Mouse (Mus musculus): ENCODE results near the gene Lsm7.

Gene Lsm7

DNA sequence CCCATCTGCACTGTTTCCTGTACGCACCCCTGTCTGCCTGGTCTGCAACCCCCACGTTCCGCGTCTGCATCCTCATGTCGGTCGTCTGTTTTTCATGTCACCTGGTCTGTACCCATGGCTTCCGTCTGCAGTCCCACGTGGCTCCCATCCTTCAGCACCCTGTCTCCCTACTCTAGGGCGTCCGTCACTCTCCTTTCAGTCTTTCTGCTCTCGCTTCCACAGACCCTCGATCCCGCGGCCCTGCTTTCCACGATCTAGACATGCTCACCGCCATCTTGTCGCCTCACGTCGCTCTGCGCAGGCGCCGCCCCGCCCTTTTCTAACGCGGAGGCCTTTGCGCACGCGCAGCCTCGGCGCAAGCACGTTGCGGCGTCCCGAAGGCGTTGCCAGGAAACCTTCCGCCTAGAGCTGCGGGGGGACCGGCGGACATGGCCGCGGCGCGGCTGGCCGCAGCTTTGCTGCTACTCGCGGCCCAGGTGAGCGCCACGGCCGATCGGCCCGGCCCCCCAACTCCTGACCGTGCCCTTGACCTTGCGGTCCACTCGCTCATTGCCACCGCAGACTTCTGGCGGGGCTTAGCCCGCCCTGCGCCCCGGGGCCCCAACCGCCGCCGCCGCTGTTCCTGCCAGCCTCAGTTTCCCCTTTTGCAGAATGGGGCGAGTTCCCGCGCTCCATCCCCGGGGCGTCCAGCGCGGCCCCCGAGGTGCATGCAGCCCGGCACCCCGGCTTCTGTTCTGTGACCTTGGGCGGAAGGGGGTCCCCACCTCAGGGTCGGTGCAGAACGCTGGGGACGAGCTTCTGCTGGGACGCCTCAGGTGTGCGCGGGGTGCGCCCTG, at the start of gene Lsm7, which contains the start of gene Sppl2b:
Gene Lsm7 (minus strand): TSS at position 297 of the 836 bp plus-strand sequence.
Gene Sppl2b (plus strand): TSS at position 363 of the 836 bp plus-strand sequence.
- DNase-seq = peak; percentile 96

DNA sequence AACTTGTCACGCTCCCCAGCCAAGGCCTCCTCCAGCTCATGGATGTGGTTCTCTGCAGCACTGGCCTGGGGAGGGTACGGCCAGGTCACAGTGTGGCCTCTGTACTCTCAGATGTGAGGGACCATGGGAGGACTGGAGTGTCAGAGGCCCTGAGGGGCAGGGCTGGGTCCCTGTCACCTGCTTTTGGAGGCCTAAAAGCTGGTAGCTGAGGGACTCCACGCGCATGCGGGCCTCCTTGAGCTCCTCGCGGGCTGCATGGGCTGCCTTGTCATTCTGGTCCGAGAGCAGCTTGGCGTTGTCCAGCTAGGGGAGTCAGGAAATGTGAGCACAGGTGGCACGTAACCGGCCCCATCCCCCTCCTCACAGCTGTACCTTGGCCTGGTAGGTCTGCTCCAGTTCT, 49.7 kb upstream of the Lsm7 start:
- DNase-seq = no peak

DNA sequence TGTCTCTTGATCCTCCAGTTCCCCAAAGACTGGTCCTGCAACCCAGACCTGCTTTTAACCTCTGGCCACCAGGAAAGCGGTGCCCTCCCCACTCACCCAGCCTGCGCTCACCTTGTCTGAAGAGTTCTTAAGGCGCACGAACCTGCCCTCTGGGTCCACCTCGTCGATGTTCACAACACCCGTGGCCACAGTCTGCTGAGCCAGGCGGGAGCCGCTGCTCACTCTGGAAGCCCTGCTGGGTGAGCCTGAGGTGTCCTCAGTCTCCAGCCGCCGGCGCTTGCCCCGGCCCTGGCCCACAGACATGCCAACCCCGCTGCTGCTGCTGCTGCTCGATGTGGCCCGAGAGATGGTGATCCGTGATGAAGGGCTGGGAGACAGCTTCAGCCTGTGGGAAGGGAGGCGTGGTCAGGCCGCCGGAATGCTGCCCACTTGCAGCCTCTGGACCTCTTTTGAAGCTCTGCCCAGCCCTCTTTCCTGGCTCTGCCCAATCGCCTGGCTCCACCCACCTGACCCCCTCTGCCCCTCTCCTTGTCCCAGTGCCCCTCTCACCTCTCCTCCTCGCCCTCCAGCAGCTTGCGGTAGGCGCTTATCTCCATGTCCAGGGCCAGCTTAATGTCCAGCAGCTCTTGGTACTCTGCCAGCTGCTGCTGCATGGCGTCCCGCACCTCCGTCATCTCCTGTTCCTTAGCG, 49.1 kb upstream of the Lsm7 start:
- peak in 1 of 2 experiments; percentile 50 for DNase-seq

DNA sequence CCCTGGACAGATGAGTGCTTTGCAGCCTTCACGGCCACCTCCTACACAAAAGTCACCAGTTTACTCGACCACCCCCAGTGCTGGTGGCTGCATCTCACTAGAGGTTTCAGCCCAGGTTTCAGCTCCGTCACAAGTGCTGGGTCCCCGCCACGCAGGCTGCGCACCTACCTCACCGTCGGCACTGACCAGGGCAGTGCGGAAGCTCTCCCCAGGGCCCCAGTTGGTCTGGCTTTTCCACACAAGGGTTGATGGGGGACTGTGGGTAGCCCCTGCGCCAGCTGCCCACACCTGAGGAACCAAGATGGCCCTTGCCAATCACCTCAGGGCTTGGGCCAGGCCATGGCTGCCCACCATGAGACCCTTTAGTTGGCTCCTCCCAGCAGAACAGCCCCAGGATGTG, 48.3 kb upstream of the Lsm7 start:
- no peak for DNase-seq

DNA sequence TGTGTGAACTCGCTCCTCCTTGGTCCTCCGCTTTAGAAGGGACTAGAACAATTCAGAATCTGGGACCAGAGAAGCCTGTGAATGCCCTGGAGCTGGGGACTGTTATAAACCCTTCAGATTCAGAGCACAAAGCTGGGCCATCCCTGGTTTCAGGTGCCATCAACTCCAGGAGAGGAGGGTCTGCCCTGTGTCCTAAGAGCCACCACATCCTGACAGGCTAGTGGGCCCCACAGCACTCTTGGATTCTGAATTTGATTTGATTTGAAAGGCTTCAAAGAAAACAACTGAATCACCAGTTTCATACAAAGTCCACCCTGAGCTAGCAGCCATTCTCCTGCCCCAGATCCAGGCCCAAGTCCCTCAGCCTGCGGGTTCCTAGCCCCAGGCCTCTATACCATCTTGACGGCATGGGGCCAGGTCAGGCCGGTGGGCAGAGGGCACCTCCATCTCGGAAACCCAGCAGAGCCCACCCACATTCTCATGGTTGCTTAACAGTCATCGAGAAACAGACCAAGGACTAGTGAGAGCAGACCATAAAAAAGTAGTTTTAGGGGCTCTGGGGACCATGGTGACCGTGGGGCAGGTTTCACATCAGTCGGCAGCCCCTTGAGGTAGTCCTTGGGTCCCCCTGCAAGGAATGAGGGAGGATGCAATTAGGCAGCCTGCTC, 47.4 kb upstream of the Lsm7 start:
- no peak for DNase-seq

DNA sequence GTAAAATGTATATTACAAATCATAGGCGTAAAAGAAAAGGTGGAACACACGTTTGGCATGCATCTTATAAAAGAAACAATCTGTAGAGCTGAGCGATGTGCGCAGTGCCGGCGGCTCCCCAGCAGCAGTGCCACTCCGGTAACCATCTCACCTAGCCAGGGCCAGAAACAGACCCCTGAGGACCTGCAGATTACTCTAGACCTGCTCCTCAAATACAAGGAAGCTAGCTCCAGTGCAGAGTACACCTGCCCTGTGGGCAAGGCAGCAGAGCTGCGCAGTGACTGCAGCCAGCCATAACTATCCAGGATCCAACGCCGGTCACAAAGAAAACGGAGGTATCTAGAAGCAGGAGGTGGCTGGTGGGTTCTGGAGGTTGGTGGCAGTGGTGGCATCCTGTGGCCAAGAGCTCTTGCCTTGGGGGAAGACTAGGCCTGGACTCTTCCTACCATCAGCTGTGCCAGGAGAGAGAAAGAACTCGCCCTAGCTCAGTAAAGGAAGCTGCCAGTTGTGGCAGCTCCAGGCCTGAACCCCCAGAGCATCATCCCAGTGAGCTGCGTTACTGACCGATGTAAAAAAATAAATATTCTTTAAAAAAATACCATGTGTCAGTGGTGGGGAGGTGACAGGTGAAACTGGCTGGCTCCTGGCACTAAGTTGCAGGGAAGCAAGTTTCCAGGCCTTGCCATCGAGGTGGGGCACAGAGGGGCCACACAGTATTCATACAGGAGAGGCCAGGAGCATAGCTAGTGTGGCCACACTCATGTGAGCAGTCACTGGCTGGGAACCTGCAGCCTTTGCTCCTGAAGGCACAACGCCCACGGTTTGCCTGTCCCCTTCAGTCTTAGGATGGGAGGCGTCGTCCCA, 46.6 kb upstream of the Lsm7 start:
- peak in 1 of 2 experiments; percentile 47 for DNase-seq

DNA sequence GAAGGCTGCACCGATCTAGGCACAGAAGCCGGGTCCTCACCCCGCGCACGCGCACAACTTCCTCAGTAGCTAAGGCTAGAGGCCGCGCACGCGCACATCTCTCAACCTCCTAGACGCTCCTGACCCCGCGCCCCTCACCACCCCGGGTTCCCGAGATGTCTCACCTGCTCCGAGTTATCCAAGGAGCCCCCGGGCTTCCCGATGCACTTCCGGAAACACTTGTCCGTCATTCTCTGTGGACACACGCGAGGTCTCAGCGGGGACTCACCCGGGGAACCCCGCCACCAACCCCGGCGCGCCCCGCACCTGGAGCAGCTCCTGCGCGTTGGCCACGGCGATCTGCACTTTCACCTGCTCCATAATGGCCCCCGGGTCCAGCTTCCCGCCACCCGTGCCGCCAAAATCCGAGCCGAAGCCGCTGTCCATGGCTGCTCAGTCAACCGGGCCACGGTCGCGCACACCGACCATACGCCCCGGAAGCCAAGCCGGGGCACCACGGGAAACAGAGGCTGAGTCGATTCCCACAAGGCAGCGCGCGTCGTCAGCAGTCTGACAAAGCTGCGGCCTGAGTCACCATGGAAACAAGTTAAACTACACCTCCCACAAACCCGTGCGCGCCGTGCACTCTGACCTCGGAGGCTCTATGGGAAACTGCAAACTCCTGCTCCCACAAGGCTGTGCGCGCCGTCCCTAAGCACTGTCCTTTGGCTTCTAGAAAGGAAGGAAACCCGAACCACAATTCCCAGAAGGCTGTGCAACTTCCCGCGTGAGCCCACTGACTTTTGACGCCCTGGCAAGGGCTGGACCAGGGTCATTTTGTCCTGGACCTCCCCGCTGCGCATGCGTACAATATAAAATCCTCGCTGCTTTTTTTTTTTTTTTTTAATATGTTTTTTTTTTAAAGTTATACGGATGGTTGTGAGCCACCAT, 45.6 kb upstream of the Lsm7 start, which contains the start of gene Timm13:
Gene Timm13 (minus strand): TSS at position 652 of the 930 bp plus-strand sequence.
- peak; percentile 98 to 100 for DNase-seq

DNA sequence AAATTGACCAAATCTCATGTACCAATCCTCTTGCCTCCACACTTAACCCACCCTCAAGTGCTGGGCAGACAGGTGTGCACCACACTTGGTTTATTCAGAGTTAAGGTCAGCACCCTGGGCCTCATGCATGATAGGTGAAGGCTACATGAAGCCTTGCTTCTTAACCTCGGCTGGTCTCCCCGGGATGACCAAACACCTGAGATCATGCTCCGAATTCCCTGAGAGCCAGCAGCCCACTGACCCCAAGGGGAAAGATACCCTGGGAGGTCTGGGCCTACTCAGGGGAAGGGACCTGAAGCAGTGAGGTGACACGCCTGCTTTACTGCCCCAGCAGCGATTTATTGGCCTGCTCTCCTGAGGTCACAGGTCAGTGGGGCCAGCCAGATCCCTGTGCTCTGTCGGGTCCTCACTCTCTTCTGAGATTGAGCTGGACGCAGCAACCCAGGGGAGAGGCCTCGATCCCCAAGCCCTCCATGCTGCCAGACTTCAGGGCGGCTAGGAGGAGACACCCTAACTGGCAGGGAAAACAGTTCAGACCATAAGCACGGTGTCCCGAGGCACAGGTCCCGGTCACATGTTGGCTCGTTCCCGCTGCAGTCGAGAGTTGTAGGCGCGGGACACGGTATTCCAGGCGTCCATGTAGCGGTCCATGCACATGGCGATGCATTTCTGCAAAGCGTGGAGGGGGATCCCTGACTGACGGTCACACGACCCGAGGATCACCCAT, 44.7 kb upstream of the Lsm7 start:
- DNase-seq = no peak

DNA sequence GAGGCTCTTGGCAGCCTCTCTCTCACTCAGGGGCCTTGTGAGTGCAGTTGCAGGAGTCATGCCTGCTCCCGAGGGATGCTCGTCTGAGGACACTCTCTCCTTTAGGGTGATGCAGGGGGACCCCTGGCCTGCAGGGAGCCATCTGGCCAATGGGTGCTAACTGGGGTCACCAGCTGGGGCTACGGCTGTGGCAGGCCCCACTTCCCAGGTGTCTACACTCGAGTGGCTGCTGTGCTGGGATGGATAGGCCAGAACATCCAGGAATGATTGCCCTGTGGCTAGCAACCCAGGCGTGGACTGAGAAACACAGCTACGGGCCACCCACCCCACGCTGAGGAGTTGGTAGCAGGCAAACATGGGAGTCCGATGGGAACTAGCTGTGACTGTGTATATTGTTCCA, 44.1 kb upstream of the Lsm7 start:
- DNase-seq = no peak

DNA sequence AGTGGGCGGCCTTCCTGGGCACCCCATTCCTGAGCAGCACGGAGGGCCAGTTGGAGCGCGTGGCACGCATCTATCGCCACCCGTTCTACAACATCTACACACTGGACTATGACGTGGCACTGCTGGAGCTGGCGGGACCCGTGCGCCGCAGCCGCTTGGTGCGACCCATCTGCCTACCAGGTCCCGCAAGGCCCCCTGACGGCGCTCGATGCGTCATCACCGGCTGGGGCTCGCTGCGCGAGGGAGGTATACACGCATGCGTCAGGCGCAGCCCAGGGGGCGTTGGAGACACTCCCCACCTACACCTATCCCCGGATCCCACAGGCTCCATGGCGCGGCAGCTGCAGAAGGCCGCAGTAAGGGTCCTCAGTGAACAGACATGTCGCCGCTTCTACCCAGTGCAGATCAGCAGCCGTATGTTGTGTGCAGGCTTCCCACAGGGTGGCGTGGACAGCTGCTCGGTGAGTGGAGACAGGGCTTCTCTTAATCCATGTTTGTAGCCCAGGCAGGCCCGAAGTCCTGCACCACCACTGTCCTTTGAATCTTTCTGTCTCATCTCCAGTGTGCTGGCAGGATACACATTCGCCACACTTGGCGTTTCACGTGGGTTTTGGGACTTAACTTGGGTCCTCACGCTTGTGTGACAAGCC, 43.0 kb upstream of the Lsm7 start:
- DNase-seq = no peak

DNA sequence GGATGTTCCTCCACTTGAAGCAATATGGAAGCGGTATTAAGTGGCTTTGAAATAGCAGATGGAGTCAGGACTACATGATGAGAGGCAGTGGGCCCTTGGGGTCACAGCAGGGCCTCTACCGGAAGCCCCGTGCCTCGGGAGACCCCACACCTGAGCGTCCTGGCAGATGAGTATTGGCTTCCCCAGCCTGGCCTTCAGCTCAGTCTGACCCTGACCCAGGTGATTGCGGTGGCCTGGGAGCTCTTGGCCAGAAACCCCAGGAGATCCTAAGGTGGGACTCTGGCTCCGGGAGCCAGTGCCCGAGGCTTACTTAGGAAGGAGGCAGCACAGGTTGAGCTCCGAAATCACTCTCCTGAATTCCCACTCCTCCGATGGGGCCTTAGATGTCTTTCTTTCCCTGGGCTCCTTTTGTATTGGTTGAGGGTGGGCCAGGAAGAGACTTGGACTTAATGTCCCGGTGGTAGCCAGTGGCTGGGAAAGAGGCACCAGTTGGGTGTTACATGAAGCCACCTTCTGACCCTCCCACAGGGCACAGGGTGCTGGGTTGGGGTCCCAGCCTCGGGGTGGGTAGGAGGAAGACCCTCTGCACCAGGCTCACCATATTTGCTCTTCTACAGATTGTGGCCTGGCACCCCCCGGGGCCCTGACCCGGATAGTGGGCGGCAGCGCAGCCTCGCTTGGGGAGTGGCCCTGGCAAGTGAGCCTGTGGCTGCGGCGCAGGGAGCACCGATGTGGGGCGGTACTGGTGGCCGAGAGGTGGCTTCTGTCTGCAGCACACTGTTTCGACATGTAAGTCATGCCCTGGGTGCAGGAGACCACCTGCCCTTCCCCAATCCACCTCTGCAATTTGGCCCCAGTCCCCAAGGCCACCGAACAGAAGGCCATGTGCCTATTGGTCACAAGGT, 41.8 kb upstream of the Lsm7 start:
- no peak for DNase-seq

DNA sequence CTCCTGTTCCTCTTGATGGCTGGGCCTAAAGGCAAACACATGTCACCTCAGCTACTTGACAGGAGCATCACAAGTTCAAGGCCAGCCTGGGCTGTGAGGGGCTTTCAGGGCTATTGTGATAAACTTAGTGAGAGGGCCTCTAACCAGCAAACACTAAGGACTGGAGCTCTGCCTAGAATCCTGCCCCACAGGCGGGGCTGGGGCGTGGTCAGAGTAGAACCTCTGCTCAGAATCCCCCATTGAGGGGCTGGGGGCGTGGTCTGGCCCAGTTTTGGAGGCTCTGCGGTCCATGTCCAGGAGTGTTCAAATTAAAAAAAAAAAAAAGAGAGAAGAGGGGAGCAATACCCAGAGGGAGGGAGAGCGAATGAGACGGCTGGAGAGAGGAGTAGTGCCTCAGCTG, 40.7 kb upstream of the Lsm7 start:
- no peak for DNase-seq

DNA sequence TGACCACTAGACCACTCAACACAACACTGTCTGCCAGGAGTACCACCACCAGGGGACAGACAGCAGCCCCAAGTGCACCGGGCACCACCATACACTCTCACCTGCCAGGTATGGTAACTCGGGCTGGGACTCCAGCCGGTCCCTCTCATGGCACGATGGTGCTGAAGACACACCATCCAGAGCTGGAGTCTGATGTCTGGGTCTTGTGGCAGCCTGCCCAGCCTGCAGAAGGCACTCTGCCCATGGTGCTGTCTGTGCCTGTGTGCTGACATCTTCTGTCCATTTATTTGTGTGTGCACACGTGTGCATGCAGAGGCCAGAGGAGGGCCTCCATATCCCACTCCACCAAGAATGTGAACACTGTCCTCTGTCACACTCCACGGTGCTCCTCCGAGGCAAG, 40.1 kb upstream of the Lsm7 start:
- no peak for DNase-seq

DNA sequence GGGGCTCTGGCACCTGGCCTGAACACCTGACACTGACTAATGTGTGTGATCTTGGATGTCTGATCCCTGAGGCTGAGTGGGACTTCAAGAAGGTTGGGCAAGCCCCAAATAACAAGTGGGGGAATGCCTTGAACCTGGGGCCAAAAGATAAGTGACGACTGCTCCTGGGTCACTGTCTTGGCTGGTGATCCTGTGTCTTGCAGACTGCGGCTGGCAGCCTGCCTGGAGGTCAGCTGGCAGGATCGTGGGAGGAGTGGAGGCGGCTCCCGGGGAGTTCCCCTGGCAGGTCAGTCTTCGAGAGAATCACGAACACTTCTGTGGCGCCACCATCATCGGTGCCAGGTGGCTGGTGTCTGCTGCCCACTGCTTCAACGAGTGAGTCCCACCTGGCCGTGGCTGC, 32.2 kb upstream of the Lsm7 start:
- DNase-seq = peak; percentile 83 to 91

DNA sequence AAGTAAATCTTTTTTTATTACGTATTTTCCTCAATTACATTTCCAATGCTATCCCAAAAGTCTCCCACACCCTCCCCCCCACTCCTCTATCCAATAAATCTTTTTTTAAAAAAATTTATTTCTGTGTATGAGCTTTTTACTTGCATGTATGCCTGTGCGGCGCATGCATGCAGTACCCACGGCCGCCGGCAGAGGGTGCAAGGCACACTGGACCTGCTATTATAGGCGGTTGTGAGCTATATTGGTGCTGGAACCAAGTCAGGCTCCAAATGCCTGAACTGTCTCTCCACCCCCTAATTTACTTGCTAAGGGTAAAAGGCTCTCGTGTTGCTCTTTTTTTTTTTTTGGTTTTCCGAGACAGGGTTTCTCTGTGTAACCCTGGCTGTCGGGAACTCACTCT, 26.3 kb upstream of the Lsm7 start:
- peak; percentile 77 to 85 for DNase-seq

DNA sequence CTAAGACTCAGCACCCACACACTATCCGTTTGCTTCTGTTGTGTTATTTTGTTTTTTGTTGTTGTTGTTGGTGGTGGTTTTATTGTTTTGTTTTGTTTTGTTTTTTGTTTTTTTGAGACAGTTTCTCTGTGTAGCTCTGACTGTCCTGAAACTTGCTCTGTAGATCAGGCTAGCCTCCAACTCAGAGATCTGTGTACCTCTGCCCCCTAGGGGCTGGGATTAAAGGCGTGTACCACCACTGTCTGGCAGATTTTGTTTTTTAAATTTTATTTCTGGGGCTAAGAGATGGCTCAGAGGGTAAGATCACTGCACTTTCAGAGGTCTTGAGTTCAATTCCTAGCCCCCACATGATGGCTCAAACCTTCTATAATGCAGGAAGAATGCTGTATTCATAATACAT, 25.9 kb upstream of the Lsm7 start:
- DNase-seq = no peak

DNA sequence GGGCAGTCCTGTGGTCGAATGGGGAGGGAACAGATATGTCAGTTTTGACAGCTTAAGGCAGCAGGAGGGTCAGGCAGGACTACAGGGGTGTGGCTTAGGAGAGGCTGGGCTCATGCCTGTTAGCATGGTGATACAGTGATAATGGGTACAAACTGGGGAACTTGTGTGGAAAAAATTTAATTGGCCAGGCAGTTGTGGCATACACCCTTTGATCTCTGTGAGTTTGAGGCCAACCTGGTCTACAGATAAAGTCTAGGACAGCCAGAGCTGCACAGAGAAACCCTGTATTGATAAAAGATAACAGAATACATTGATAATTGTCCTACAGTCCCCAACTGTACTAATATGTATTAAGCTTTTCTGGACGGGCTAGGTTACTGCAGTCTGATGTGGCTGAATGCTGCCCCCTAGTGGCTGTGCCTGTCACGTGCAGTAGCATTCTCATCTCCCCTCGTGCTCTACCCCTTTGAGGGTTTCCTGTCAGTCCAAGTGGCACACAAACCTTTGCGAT, 25.2 kb upstream of the Lsm7 start:
- peak in 1 of 2 experiments; percentile 80 for DNase-seq

DNA sequence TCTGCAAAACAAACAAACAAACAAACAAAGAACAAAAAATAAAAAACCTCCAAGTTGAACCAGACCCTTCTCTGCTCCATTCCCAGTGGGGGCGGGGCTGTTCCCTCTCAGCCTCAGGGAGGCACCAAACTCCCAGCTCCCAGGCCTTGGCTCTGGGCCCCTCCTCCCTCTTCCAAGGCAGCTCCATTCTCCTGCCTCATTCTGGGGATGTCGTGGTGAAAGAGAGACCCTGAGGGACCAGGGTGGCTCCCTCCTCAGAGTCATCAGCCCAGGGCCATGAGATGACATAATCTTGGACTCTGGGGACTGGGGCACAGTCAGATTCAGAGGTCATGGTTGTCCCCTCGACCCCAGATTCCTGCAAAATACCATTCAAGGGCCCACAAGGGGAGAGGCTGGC, 21.6 kb upstream of the Lsm7 start:
- no peak for DNase-seq

DNA sequence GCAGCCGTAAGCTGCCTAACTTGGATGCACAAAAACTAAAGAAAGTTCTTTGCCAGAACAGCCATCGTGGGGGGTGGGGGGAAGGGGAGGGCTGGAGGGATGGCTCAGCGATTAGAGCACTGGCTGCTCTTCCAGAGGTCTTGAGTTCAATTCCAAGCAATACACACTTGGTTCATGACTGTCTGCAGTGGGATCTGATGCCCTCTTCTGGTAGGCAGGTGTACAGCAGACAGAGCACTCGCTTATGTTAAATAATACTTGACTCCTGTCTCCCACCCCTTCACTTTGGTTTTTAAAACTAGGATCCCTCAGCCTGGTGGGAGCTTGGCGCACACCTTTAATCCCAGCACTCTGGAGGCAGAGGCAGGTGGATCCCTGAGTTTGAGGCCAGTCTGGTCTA, 21.0 kb upstream of the Lsm7 start:
- DNase-seq = peak in 1 of 2 experiments; percentile 74
